Mouse (Mus musculus): Measurements from ENCODE around the gene Simc1. TPM values are rescaled to one million over a fixed set of nuclear protein-coding genes. Genes with fewer than 3 reads are reported as not detected.

Simc1 gene
- total and polyA plus RNA-seq, 3 experiments = 6.2 to 16.6 (median 6.8) TPM

- Histone ChIP-seq H3K36me3 (replicated peaks in 1 of 2; ENCODE audit: control insufficient read depth in 1 of 2, insufficient read depth in 1 of 2, low read length in 1 of 2) (peaks cover 52 to 77% of the 10 kb centered on the region in 2 experiments), H3K4me3 (replicated peaks in 1 of 3; ENCODE audit: low read depth in 2 of 3, low read length in 2 of 3, poor library complexity in 1 of 3) (no peak overlapping the region), H3K27me3 (replicated peaks) (no peaks in the 10 kb centered on the region), H3K27ac (ENCODE audit: insufficient read depth, low read depth) (peak overlapping the region; percentile 21; the same call in 1 of the 2 replicates), H3K79me2 (replicated peaks; ENCODE audit: control insufficient read depth, extremely low read depth, insufficient read depth, poor library complexity, severe bottlenecking) (no peaks in the 10 kb centered on the region), H3K4me1 (ENCODE audit: control insufficient read depth in 1 of 2, insufficient read depth in 2 of 2) (peaks cover 10 to 23% of the 10 kb centered on the region in 2 experiments; a peak in 3 of 4 replicates), H3K4me2 (ENCODE audit: insufficient read depth, low read depth, poor library complexity, severe bottlenecking) (no peak overlapping the region), H3K9ac (ENCODE audit: insufficient read depth, low read depth) (no peak overlapping the region), H3K9me3 (replicated peaks; ENCODE audit: low read length) (no peaks in the 10 kb centered on the region)
- in situ Hi-C loops (cut with MboI; ENCODE audit: low pct_ligation_motif_present, low pct_unique_long_range_greater_than_20kb, low sequenced_read_pairs) = no loop called here
- no peak for DNase-seq (ENCODE audit: extremely low read depth)
- TF ChIP-seq PAX5 (IDR thresholded peaks at IDR 0.05; ENCODE audit: low read length) (no peak), HCFC1 (IDR thresholded peaks at IDR 0.05; ENCODE audit: low read depth, low read length) (no peak), CTCF (conservative IDR thresholded peaks at IDR 0.05 in 1 of 2, IDR thresholded peaks at IDR 0.05 in 1 of 2; ENCODE audit: low read depth in 2 of 2, low read length in 2 of 2) (no peak), ZMIZ1 (IDR thresholded peaks at IDR 0.05; ENCODE audit: low read depth, low read length) (no peak), POLR2A (IDR thresholded peaks at IDR 0.05; ENCODE audit: low read depth, low read length) (no peak), TBP (conservative IDR thresholded peaks at IDR 0.05; ENCODE audit: low read depth, low read length) (no peak), CHD1 (IDR thresholded peaks at IDR 0.05; ENCODE audit: low read depth, low read length) (no peak), ZC3H11A (IDR thresholded peaks at IDR 0.05; ENCODE audit: low read depth, low read length) (no peak), RCOR1 (conservative IDR thresholded peaks at IDR 0.05; ENCODE audit: low read depth, low read length) (no peak), JUN (IDR thresholded peaks at IDR 0.05; ENCODE audit: insufficient read depth, low read depth, low read length) (no peak), MAZ (IDR thresholded peaks at IDR 0.05; ENCODE audit: low read depth, low read length) (no peak), ETS1 (conservative IDR thresholded peaks at IDR 0.05; ENCODE audit: low read depth, low read length) (no peak)
- dilution Hi-C loops (cut with MboI; ENCODE audit: extremely low pct_ligation_motif_present, extremely low pct_unique_long_range_greater_than_20kb, low sequenced_read_pairs) = no loop called here
Observed at GRCm38 (mm10) chr13:54582126-54582525, 78.5 kb downstream of the Simc1 start.

GRCm38 (mm10) chr13:54582860-54583259 is 79.3 kb downstream of the Simc1 start:
- dilution Hi-C loops (cut with MboI; ENCODE audit: extremely low pct_ligation_motif_present, extremely low pct_unique_long_range_greater_than_20kb, low sequenced_read_pairs) = no loop called here
- no peak overlapping the region for H3K27ac ChIP-seq (ENCODE audit: insufficient read depth, low read depth)

GRCm38 (mm10) chr13:54585831-54586230 is 82.3 kb downstream of the Simc1 start:
- no peaks in the 10 kb centered on the region for H3K27me3 ChIP-seq (replicated peaks)
- no peaks in the 10 kb centered on the region for H3K9me3 ChIP-seq (replicated peaks; ENCODE audit: low read length)
- H3K4me1 ChIP-seq (ENCODE audit: control insufficient read depth in 1 of 2, insufficient read depth in 2 of 2) = peaks cover 5 to 20% of the 10 kb centered on the region in 2 experiments
- H3K4me3 ChIP-seq (replicated peaks in 1 of 3; ENCODE audit: low read depth in 2 of 3, low read length in 2 of 3, poor library complexity in 1 of 3) = no peak overlapping the region
- dilution Hi-C loops (cut with MboI; ENCODE audit: extremely low pct_ligation_motif_present, extremely low pct_unique_long_range_greater_than_20kb, low sequenced_read_pairs) = no loop called here
- H3K79me2 ChIP-seq (replicated peaks; ENCODE audit: control insufficient read depth, extremely low read depth, insufficient read depth, poor library complexity, severe bottlenecking) = peaks cover 23% of the 10 kb centered on the region
- no peak overlapping the region for H3K9ac ChIP-seq (ENCODE audit: insufficient read depth, low read depth)
- no peak overlapping the region for H3K27ac ChIP-seq (ENCODE audit: insufficient read depth, low read depth)
- TF ChIP-seq BHLHE40 (IDR thresholded peaks at IDR 0.05; ENCODE audit: low read depth, low read length) (no peak), MAFK (IDR thresholded peaks at IDR 0.05; ENCODE audit: insufficient replicate concordance, low read length) (no peak), RCOR1 (conservative IDR thresholded peaks at IDR 0.05; ENCODE audit: low read depth, low read length) (no peak), HCFC1 (IDR thresholded peaks at IDR 0.05; ENCODE audit: low read depth, low read length) (no peak), TCF12 (IDR thresholded peaks at IDR 0.05; ENCODE audit: low read depth, low read length) (no peak), EP300 (IDR thresholded peaks at IDR 0.05; ENCODE audit: low read length) (no peak), ZC3H11A (IDR thresholded peaks at IDR 0.05; ENCODE audit: low read depth, low read length) (no peak), CHD2 (IDR thresholded peaks at IDR 0.05; ENCODE audit: low read length) (no peak), POLR2A (IDR thresholded peaks at IDR 0.05; ENCODE audit: low read depth, low read length) (no peak), RAD21 (IDR thresholded peaks at IDR 0.05; ENCODE audit: low read depth, low read length) (no peak), MAZ (IDR thresholded peaks at IDR 0.05; ENCODE audit: low read depth, low read length) (no peak), USF1 (IDR thresholded peaks at IDR 0.05; ENCODE audit: low read depth, low read length) (no peak), JUN (IDR thresholded peaks at IDR 0.05; ENCODE audit: insufficient read depth, low read depth, low read length) (no peak)
- no peak overlapping the region for H3K4me2 ChIP-seq (ENCODE audit: insufficient read depth, low read depth, poor library complexity, severe bottlenecking)
- in situ Hi-C loops (cut with MboI; ENCODE audit: low pct_ligation_motif_present, low pct_unique_long_range_greater_than_20kb, low sequenced_read_pairs) = no loop called here
- DNase-seq (ENCODE audit: extremely low read depth) = no peak
- H3K36me3 ChIP-seq (replicated peaks in 1 of 2; ENCODE audit: control insufficient read depth in 1 of 2, insufficient read depth in 1 of 2, low read length in 1 of 2) = peaks cover 50 to 76% of the 10 kb centered on the region in 2 experiments

More at GRCm38 (mm10) chr13:54582860-54583259, 79.3 kb downstream of the Simc1 start:
- TF ChIP-seq EP300 (IDR thresholded peaks at IDR 0.05; ENCODE audit: low read length) (no peak), MAZ (IDR thresholded peaks at IDR 0.05; ENCODE audit: low read depth, low read length) (no peak)
- in situ Hi-C loops (cut with MboI; ENCODE audit: low pct_ligation_motif_present, low pct_unique_long_range_greater_than_20kb, low sequenced_read_pairs) = no loop called here
- no peak overlapping the region for H3K4me2 ChIP-seq (ENCODE audit: insufficient read depth, low read depth, poor library complexity, severe bottlenecking)
- H3K9me3 ChIP-seq (replicated peaks; ENCODE audit: low read length) = no peaks in the 10 kb centered on the region
- peaks cover 52 to 83% of the 10 kb centered on the region in 2 experiments for H3K36me3 ChIP-seq (replicated peaks in 1 of 2; ENCODE audit: control insufficient read depth in 1 of 2, insufficient read depth in 1 of 2, low read length in 1 of 2)
- DNase-seq (ENCODE audit: extremely low read depth) = no peak
- no peaks in the 10 kb centered on the region for H3K27me3 ChIP-seq (replicated peaks)
- H3K4me1 ChIP-seq (ENCODE audit: control insufficient read depth in 1 of 2, insufficient read depth in 2 of 2) = peaks cover 9 to 25% of the 10 kb centered on the region in 2 experiments; a peak in 3 of 4 replicates
- H3K4me3 ChIP-seq (replicated peaks in 1 of 3; ENCODE audit: low read depth in 2 of 3, low read length in 2 of 3, poor library complexity in 1 of 3) = no peak overlapping the region
- no peak overlapping the region for H3K9ac ChIP-seq (ENCODE audit: insufficient read depth, low read depth)
- H3K79me2 ChIP-seq (replicated peaks; ENCODE audit: control insufficient read depth, extremely low read depth, insufficient read depth, poor library complexity, severe bottlenecking) = peaks cover 5% of the 10 kb centered on the region; the same call in 1 of the 2 replicates

Measured in CH12.LX (cell line).